ENCODE assay signal across 8 mouse cellular contexts in genomic region chr17:51811086-51811868, GRCm38 (mm10). TPM values are rescaled to one million over a fixed set of nuclear protein-coding genes. Genes with fewer than 3 reads are reported as not detected.
DNase-seq lines count a peak whose midpoint lies in the region; ATAC-seq and TF ChIP-seq lines count a peak whose summit lies in the region.

No protein-coding gene starts in this region.

- H3K4me2 ChIP-seq in lung, embryonic 16.5 days (ENCODE audit: low read depth, low read length), result peak overlapping the region; percentile 92

- WGBS in heart, adult 2 months, result 6% methylated on average over 8 of the region's 8 CpGs
- 3% methylated on average over 8 of the region's 8 CpGs for WGBS in lung, embryonic 16.5 days

- intact Hi-C loops in heart, adult 2 months (cut with DNase I), result loop anchor here (2.0 kb wide), 1 partner anchor 22 kb away; the partner anchor contains the start of gene Satb1

- TF ChIP-seq POLR2A in heart, adult 2 months (IDR thresholded peaks at IDR 0.05; ENCODE audit: insufficient read depth, low read depth, low read length), result no peak

- no peaks in the 10 kb centered on the region for H3K79me2 ChIP-seq in heart, adult 2 months (replicated peaks; ENCODE audit: control insufficient read depth, insufficient read depth, low read length)

- H3K27ac ChIP-seq in heart, adult 2 months, result peak overlapping the region; percentile 72
- no peak overlapping the region for H3K27ac ChIP-seq in lung, embryonic 16.5 days (ENCODE audit: low read length)

- H3K27me3 ChIP-seq in heart, adult 2 months (ENCODE audit: control insufficient read depth, insufficient read depth, low read length), result 0 out of 2 replicates have a peak, but pooled peaks cover 2% of the 10 kb centered on the region
- no peaks in the 10 kb centered on the region; the same call in 1 of the 2 replicates for H3K27me3 ChIP-seq in lung, embryonic 16.5 days (ENCODE audit: control insufficient read depth, insufficient read depth, low read depth, low read length)

- H3K4me3 ChIP-seq in heart, adult 2 months, result peak overlapping the region; percentile 70
- H3K4me3 ChIP-seq in lung, embryonic 16.5 days (ENCODE audit: low read length), result peak overlapping the region; percentile 86

- no peak for TF ChIP-seq EP300 in heart, adult 2 months (IDR thresholded peaks at IDR 0.05; ENCODE audit: insufficient read depth, low read depth, low read length)

- H3K4me1 ChIP-seq in heart, adult 2 months (ENCODE audit: control insufficient read depth, insufficient read depth, low read length), result peaks cover 1% of the 10 kb centered on the region; the same call in 1 of the 2 replicates
- 0 out of 2 replicates have a peak, but pooled peaks cover 5% of the 10 kb centered on the region for H3K4me1 ChIP-seq in lung, embryonic 16.5 days (replicated peaks; ENCODE audit: control insufficient read depth, insufficient read depth, low read length)

- no peak overlapping the region for H3K9ac ChIP-seq in heart, adult 2 months (ENCODE audit: low read depth, low read length)
- H3K9ac ChIP-seq in lung, embryonic 16.5 days (ENCODE audit: low read length), result no peak overlapping the region; the same call in 1 of the 2 replicates

- DNase-seq in spleen, postnatal 36 days (ENCODE audit: low spot score in 2 of 2), result peak; percentile 35 to 51
- DNase-seq in spleen, adult 12 weeks (ENCODE audit: low spot score), result no peak
- DNase-seq in cerebellum, postnatal 36 days, result peak; percentile 76 to 88
- DNase-seq in heart, adult 2 months, result peak; percentile 64 to 80
- peak; percentile 14 for DNase-seq in kidney, adult 11 months
- DNase-seq in retina, postnatal 7 days (ENCODE audit: low read depth, low spot score), result peak; percentile 16
- DNase-seq in layer of hippocampus, adult 8-10 months (ENCODE audit: low spot score in 2 of 2), result no peak

- 0 out of 2 replicates have a peak, but pooled peaks have one; percentile 46 for ATAC-seq in lung, embryonic 16.5 days (ENCODE audit: low read depth)

- no peak for TF ChIP-seq CTCF in heart, adult 2 months (IDR thresholded peaks at IDR 0.05)

- 0 out of 2 replicates have a peak, but pooled peaks cover 2% of the 10 kb centered on the region for H3K36me3 ChIP-seq in heart, adult 2 months (ENCODE audit: control insufficient read depth, insufficient read depth, low read length)
- H3K36me3 ChIP-seq in lung, embryonic 16.5 days (ENCODE audit: control insufficient read depth, insufficient read depth, low read length), result no peaks in the 10 kb centered on the region

- no peaks in the 10 kb centered on the region for H3K9me3 ChIP-seq in lung, embryonic 16.5 days (ENCODE audit: control insufficient read depth, low read length)

RNA-seq across cellular contexts. Expression of gene Satb1, which starts 21.8 kb away (rescaled TPM):
- total RNA-seq in heart, adult 2 months (2021), result 10 to 100 TPM; 20.1 to 25.4 TPM
- polyA plus RNA-seq in heart, adult 2 months (2012; rRNA removed), result 10.9 and 18.4 TPM in 2 replicates
- polyA plus RNA-seq in lung, embryonic 16.5 days (2015; fragmentation: Nextera tagmentation; extraction: Ambion mirVana), result 8.2 and 9.7 TPM in 2 replicates
- 10 to 100 TPM; 82.6 to 97.6 (median 91.6) TPM for total RNA-seq in layer of hippocampus, adult 8-10 months (2022)

Comparison
In these comparisons a context has a peak if more than half of its experiments do, and no peak if none do; other contexts are left out.
1. DNase-seq: peak in spleen, postnatal 36 days (2 of 2), cerebellum, postnatal 36 days (2 of 2), heart, adult 2 months (2 of 2), kidney, adult 11 months (single experiment) and retina, postnatal 7 days (single experiment); none in spleen, adult 12 weeks (single experiment) and layer of hippocampus, adult 8-10 months (0 of 2).